Mouse (Mus musculus) embryo, embryonic 11.5 days (tissue): ENCODE measurements around the gene Gm32717.
"Not testable (repeated sequence)": the region's sequence is repeated elsewhere in the genome, so short reads cannot be mapped to it uniquely, and the experiment has no call there.

Experiments used
- DNase-seq: peaks from one replicate; pipeline ENCODE4 v3.0.0-alpha.2; 2012; ENCODE audit warnings: low read depth, low spot score

The Gm32717 gene

DNA sequence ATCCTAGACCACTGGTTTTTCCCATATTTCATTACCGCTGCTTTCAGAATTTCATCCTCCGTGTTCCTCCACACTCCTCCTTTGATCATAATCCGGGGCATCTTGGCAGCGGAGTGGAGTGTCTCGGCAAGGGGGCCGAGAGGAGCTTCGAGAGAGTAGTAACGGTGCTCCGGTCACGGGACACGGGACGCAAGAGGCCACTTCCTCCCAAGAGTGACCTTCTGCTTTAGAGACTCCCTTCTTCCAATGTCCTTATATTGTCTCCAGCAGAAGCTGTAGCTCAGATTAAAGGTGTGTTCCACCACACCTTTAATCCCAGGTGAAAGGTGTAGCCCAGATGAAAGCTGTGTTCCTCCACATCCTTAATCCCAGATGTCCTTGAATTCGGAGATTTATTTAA lies at the start of gene Gm32717:
TSS of gene Gm32717 (minus strand) at position 101 of the 400 bp plus-strand sequence.
- not testable (repeated sequence) for DNase-seq

DNA sequence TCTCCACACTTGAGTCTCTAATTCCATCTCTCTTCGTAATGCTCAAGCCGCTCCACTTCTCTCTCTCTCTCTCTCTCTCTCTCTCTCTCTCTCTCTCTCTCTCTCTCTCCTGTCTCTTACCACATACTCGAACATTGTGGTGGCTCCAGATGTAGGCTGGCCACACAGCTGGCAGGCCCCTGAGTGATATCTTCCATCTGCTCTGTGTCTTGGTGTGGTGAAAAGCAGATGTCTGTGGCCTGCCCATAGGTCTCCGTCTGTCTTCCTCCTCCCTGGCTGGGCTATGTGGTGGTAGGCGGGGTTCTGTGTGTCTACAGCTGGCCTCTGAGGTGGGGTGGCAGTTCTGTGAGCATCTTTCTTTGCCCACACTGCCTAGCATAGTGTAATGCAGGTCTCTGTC lies 42.4 kb upstream of the Gm32717 start:
- not testable (repeated sequence) for DNase-seq

DNA sequence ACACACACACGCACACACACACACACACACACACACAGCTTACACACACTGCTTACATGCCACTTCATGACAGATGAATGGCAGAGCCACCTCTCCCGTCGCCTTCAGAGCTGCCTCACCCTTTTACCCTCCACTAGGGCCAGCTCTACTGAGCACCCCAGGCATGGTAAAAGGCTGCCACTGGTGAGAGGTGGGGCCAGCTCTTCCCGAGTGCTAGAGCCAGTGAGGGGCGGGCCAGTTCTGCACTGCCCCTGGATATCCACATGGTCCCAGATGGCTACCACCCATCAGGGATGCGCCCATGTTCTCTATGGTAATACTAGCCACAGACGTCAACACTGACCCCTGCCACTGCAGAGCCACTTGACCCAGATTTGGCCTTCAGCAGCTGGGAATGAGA lies 42.0 kb upstream of the Gm32717 start:
- not testable (repeated sequence) for DNase-seq

DNA sequence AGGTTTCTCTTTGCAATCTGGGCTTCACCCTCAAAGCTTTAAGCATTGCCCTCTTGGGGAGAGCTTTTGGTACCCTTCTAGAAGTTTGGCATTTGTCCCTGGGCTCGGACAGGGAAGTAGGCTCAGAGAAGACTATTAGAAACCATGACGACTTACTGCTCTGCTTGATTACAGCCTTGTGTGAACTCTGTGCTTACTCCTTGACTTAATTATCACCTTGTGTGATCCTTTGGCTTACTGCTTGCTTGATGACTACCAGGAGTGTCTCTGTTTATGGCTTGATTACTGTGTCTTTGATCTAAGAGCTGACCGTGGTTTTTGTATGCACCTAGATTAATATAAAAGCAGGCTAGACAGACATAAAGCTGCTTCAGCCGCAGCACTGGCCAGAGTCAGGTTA lies 37.5 kb upstream of the Gm32717 start:
- not testable (repeated sequence) for DNase-seq

DNA sequence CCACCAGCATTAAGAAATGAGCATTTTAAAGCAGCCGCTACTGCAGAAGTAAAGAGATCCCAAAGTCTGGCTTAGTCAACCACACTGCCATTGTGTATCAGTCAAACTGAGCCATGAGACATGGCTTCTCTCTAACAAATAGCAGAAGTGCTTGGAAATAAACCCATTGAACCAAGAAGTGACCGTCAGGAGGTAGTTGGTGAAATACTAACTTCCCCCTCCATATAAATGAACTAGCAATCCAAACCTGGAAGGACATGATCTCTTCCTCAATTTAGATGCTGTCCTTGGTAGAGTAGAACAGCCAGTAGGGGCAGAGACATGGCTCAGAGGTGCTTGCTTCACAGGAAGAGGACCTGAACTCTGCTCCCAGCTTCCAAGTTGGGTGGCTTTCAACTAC lies 30.8 kb upstream of the Gm32717 start:
- not testable (repeated sequence) for DNase-seq

DNA sequence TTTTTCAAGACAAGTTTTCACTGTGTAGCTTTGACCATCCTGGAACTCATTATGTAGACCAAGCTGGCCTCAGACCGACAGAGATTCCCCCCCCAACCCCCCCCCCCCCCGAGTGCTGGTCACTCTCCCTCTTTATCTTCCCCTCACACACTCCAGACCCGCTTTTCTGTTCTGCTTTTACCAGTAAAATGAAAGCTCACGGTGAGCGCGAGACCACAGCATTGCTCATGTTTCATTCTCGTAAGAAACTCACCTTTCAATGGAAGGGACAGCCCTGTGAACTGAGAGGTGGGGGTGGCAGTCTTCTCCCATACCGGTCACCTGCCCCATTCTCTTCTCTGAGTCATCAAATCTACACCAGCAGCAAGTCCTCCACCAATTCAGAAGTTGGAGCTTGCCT lies 28.2 kb upstream of the Gm32717 start:
- DNase-seq = not testable (repeated sequence)

DNA sequence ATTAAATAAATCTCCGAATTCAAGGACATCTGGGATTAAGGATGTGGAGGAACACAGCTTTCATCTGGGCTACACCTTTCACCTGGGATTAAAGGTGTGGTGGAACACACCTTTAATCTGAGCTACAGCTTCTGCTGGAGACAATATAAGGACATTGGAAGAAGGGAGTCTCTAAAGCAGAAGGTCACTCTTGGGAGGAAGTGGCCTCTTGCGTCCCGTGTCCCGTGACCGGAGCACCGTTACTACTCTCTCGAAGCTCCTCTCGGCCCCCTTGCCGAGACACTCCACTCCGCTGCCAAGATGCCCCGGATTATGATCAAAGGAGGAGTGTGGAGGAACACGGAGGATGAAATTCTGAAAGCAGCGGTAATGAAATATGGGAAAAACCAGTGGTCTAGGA lies 17.8 kb upstream of the Gm32717 start, which contains the start of gene Gm32802:
TSS of gene Gm32802 (plus strand) at position 301 of the 400 bp plus-strand sequence.
- DNase-seq = not testable (repeated sequence)

DNA sequence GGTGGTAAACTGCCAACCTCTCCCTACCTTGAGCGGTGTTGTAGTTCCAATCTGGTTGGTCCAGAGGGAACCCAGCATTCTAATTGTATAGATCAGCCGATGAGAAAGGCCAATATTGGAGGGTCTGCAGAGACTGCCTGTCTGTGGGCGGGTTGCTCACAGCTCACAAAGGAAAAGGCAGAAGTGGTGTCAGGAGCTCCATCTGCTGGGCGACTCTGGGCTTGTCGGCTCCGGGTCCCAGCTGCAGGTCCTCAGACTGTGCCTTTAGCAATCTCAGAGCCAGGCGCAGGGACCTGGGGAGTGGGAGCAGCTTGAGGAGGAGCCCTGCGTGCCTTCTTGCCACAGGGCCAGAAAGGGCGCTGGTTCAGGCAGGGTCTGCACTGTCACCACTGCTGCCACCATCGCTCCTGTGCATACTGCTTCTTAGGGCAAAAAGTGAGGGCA lies 10.3 kb upstream of the Gm32717 start:
- peak; percentile 58 for DNase-seq

DNA sequence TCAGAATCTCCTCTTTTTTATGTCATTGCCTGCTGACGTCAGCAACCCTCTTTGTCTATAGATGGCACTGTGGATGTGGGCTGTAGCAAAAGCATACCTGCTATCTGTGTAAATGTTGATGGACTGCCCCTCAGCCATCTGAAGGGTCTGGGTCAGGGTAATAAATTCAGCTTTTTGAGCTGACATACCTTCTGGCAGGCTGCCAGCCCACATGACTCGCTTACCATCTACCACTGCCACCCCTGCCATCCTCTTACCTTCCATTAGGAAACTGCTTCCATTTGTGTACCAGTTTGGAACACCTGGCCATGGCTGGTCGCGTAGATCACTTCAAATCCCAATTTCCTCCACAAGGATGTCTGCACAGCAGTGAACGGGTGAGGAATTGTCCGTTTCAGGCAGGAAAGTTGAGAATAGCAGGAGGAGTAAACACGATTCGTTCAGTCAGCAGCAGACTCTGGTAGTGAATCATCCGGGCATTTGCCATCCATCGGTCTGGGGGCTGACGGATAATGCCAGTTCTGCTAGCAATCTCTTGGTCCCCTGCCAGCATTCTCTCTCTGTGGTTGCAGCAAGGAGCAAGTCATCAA lies 8.5 kb upstream of the Gm32717 start:
- not testable (repeated sequence) for DNase-seq

DNA sequence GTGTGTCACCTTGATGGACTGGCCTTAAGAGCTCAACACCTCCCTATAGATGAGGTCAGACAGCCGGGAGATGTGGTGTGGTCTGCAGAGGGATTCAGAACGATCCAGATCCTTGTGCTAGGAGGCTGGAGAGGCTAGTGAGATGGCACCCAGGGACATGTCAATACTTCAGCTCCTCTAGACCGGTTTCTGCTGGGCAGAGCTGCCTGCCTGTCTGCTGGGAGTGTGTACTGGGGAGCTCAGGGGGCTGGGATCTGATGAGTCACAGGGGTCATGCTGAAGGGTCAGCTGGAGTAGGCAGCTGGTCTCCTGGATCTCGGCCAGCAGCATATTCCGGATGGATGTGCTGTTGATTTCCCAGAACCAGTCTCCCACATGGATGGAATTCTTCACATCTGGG lies 8.0 kb downstream of the Gm32717 start:
- not testable (repeated sequence) for DNase-seq

DNA sequence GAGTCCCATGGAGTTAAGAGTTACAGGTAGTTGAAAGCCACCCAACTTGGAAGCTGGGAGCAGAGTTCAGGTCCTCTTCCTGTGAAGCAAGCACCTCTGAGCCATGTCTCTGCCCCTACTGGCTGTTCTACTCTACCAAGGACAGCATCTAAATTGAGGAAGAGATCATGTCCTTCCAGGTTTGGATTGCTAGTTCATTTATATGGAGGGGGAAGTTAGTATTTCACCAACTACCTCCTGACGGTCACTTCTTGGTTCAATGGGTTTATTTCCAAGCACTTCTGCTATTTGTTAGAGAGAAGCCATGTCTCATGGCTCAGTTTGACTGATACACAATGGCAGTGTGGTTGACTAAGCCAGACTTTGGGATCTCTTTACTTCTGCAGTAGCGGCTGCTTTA lies 13.0 kb downstream of the Gm32717 start:
- DNase-seq = not testable (repeated sequence)

DNA sequence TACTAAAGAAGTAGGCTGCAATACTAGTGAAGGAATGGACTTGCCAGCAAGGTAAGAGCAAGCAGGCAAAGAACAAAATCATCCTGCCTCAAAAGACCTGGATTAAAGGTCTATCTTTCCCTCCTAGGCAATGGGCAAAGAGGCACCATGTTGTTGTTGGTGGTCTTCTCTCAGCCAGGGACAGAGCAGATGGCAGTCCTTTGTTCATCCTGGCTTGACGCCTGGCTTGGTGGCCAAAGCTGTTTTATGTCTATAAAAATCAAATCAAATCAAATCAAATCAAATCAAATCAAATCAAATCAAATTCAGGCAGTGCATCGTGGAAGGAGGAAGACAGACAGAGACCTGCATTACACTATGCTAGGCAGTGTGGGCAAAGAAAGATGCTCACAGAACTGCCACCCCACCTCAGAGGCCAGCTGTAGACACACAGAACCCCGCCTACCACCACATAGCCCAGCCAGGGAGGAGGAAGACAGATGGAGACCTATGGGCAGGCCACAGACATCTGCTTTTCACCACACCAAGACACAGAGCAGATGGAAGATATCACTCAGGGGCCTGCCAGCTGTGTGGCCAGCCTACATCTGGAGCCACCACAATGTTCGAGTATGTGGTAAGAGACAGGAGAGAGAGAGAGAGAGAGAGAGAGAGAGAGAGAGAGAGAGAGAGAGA lies 24.7 kb downstream of the Gm32717 start:
- not testable (repeated sequence) for DNase-seq

DNA sequence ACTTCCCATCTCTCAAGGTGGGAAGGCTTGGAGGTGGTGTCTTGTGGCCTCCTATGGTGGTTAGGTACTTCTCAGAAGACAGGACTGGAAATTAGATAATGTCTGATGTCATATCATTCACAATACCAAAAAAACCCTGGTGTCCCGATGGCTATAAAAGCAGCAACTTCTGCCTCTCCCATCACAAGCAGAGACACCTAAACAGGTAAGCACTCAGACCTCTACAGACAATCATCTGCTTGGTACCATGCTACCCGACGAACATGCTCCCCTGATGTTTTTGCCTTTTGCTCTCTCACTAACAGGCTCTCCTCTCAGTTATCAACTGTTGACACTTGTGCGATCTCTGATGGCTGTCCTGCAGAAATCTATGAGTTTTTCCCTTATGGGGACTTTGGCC lies 35.9 kb downstream of the Gm32717 start, which contains the start of gene Il22:
TSS of gene Il22 (plus strand) at position 301 of the 400 bp plus-strand sequence.
- DNase-seq = no peak

DNA sequence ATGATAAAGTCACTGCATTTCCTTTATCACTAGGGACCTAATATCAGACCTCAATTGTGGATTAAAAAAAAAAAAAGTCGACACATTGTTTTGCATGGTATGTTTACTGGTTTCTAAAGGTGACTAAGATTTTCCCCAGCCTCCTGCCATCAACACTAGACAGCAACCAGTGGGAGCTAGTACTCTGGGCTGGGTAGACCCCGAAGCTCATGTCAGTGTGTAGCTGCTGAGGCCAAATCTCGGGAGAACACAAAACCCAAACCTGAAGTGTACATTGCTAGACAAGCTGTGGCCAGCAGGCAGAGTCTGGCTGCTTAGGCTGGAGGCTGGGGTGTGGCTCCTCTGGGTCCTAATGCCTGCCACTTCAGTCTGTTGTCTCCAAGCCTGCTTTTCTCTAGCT lies 45.4 kb downstream of the Gm32717 start:
- DNase-seq = not testable (repeated sequence)
